Mouse (Mus musculus): ENCODE measurements around the gene Gas1. TPM values are rescaled to one million over a fixed set of nuclear protein-coding genes. Genes with fewer than 3 reads are reported as not detected.

Gas1 gene
- polyA plus RNA-seq, 1 experiment: 58.7 TPM

DNA sequence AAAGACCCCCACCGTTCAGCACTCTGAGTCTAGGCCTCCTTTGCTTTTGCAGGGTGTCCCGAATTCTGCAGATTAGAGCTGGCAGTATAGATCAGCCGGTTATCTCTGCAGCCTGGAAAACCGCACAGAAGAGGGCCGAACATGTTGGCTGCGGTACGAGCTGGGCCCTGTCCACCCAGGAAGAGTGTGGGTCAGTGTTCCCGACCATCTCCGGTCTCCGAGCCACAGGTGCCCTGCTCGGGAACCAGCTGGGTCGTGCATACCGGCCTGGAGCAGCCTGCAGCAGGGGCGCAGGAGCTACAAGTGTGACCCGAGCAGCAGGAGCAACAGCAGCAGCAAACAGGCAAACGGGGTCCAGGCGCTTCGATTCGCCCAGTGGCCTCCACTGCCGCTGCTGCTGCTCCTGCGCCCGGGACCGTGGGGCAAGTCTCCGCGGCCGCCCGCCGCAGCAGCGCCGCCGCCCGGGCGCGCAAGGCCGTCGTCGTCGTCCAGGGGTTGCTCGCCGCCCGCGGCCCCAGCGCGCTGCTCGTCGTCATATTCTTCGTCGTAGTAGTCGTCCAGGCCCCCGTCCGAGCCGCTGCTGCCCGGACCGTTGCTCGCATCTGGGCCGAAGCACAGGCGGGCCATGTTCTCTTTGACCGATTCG, 1.6 kb downstream of the Gas1 start:
- no peaks in the 10 kb centered on the region for H3K4me1 ChIP-seq (replicated peaks; ENCODE audit: control insufficient read depth, insufficient read depth, low read length)
- 3% methylated on average over 59 of the region's 59 CpGs for WGBS

DNA sequence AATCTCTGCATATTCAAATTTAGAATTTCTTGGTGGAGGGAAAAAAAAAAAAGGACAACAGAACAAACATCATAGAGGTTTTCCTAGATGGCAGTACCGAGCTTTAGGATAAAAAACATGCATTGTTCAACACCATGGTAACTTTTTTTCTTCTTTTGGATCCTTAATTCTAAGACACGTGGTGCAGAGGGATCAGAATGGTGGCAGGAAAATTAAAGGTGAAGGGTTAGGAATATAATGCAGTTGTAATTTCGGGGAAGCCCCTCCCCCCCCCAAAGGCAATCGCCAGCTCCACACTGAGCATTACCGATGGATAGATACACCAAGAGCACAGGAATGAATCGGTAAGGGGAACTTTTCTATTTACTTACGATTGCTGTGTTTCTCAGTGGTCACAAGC, 2.2 kb downstream of the Gas1 start:
- Histone ChIP-seq H3K4me1 (replicated peaks; ENCODE audit: control insufficient read depth, insufficient read depth, low read length) (no peaks in the 10 kb centered on the region), H3K27me3 (ENCODE audit: control insufficient read depth, insufficient read depth, low read length) (no peaks in the 10 kb centered on the region; the same call in 1 of the 2 replicates), H3K27ac (ENCODE audit: control insufficient read depth, insufficient read depth, low read length) (no peak overlapping the region), H3K4me3 (ENCODE audit: control insufficient read depth, insufficient read depth, low read length) (no peak overlapping the region), H3K36me3 (ENCODE audit: control insufficient read depth, insufficient read depth, low read length) (no peaks in the 10 kb centered on the region)
- TF ChIP-seq POLR2A (IDR thresholded peaks at IDR 0.05; ENCODE audit: control insufficient read depth, extremely low read depth, insufficient read depth, low read length, poor library complexity) (no peak), CTCF (IDR thresholded peaks at IDR 0.05; ENCODE audit: borderline replicate concordance, control insufficient read depth, extremely low read depth, insufficient read depth, low read length, poor library complexity) (no peak)
- no peak for DNase-seq
- 7% methylated on average over 7 of the region's 7 CpGs for WGBS

More for the DNA sequence above, 1.6 kb downstream of the Gas1 start:
- no peak for DNase-seq
- no peaks in the 10 kb centered on the region for H3K36me3 ChIP-seq (ENCODE audit: control insufficient read depth, insufficient read depth, low read length)
- H3K27ac ChIP-seq (ENCODE audit: control insufficient read depth, insufficient read depth, low read length): no peak overlapping the region
- TF ChIP-seq POLR2A (IDR thresholded peaks at IDR 0.05; ENCODE audit: control insufficient read depth, extremely low read depth, insufficient read depth, low read length, poor library complexity) (no peak), CTCF (IDR thresholded peaks at IDR 0.05; ENCODE audit: borderline replicate concordance, control insufficient read depth, extremely low read depth, insufficient read depth, low read length, poor library complexity) (no peak)
- no peaks in the 10 kb centered on the region; the same call in 1 of the 2 replicates for H3K27me3 ChIP-seq (ENCODE audit: control insufficient read depth, insufficient read depth, low read length)
- H3K4me3 ChIP-seq (ENCODE audit: control insufficient read depth, insufficient read depth, low read length): peak overlapping the region; percentile 17

DNA sequence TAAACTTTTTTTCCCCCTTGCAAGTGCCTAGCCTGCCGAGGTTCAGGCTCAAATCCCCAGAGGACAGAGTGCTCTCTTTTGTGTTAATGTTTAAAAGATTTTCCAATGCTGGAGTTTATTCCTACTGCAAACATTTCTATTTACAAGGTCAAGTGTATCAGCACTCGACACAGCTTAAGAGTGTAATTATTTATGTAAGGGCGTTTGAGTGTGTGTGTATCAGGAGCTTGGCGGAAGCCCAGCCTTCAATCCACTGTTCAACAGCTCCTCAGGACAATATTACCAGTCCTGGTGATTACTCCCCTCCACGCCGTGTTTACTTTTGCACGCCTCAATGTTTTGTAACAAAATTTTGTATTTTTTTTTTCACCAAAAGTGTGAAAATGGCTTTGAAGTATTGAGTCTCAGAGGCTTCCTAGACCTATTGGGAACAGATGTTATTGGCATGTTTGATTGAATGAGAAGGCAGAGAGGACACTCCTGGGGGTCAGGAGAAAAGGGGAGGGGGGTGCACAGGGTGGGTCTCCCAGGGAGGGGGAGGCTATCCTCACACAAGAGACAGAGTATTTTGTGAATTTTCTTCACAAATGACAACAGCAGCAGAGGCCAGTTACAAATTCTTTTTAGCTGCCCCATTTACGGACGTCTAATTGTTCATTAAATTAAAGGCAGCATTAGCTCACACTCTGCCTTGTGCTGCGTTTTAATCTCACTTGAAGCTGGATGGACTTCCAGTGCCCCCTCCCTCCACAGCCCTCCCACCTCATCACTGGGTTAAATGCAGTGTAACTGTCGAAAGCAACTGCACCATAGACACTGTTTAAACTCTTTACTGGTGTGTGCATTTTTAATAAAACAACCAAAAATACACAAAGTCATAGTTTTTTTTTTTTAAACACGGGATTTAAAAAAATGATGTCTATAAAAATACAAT, 3.3 kb downstream of the Gas1 start:
- no peaks in the 10 kb centered on the region; the same call in 1 of the 2 replicates for H3K27me3 ChIP-seq (ENCODE audit: control insufficient read depth, insufficient read depth, low read length)
- H3K27ac ChIP-seq (ENCODE audit: control insufficient read depth, insufficient read depth, low read length): no peak overlapping the region
- no peak overlapping the region for H3K4me3 ChIP-seq (ENCODE audit: control insufficient read depth, insufficient read depth, low read length)
- TF ChIP-seq POLR2A (IDR thresholded peaks at IDR 0.05; ENCODE audit: control insufficient read depth, extremely low read depth, insufficient read depth, low read length, poor library complexity) (no peak), CTCF (IDR thresholded peaks at IDR 0.05; ENCODE audit: borderline replicate concordance, control insufficient read depth, extremely low read depth, insufficient read depth, low read length, poor library complexity) (no peak)
- 63% methylated on average over 12 of the region's 12 CpGs for WGBS
- no peaks in the 10 kb centered on the region for H3K4me1 ChIP-seq (replicated peaks; ENCODE audit: control insufficient read depth, insufficient read depth, low read length)
- H3K36me3 ChIP-seq (ENCODE audit: control insufficient read depth, insufficient read depth, low read length): no peaks in the 10 kb centered on the region
- no peak for DNase-seq

DNA sequence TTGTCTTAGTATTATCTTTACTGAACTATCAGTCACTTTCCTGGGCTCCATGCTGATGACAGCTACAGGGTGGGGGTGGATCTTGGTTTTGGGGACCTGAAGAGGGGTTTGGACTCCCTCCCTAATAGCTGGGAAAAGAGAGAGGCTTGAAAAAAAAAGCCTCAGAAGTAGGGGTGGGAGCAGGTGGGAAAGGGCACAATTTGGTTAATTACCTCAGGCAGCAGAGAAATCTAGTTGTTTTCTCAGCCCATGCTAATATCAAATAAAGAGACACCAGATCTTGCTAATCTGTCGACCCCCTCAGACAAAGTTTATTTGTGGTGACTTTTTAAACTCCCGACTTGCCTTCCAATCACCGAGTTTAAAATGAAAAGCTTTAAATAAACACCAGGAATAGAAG, 4.0 kb downstream of the Gas1 start:
- TF ChIP-seq POLR2A (IDR thresholded peaks at IDR 0.05; ENCODE audit: control insufficient read depth, extremely low read depth, insufficient read depth, low read length, poor library complexity) (no peak), CTCF (IDR thresholded peaks at IDR 0.05; ENCODE audit: borderline replicate concordance, control insufficient read depth, extremely low read depth, insufficient read depth, low read length, poor library complexity) (no peak)
- Histone ChIP-seq H3K4me1 (replicated peaks; ENCODE audit: control insufficient read depth, insufficient read depth, low read length) (no peaks in the 10 kb centered on the region), H3K4me3 (ENCODE audit: control insufficient read depth, insufficient read depth, low read length) (no peak overlapping the region), H3K36me3 (ENCODE audit: control insufficient read depth, insufficient read depth, low read length) (no peaks in the 10 kb centered on the region), H3K27ac (ENCODE audit: control insufficient read depth, insufficient read depth, low read length) (no peak overlapping the region), H3K27me3 (ENCODE audit: control insufficient read depth, insufficient read depth, low read length) (no peaks in the 10 kb centered on the region; the same call in 1 of the 2 replicates)
- 21% methylated on average over 3 of the region's 3 CpGs for WGBS
- no peak for DNase-seq

DNA sequence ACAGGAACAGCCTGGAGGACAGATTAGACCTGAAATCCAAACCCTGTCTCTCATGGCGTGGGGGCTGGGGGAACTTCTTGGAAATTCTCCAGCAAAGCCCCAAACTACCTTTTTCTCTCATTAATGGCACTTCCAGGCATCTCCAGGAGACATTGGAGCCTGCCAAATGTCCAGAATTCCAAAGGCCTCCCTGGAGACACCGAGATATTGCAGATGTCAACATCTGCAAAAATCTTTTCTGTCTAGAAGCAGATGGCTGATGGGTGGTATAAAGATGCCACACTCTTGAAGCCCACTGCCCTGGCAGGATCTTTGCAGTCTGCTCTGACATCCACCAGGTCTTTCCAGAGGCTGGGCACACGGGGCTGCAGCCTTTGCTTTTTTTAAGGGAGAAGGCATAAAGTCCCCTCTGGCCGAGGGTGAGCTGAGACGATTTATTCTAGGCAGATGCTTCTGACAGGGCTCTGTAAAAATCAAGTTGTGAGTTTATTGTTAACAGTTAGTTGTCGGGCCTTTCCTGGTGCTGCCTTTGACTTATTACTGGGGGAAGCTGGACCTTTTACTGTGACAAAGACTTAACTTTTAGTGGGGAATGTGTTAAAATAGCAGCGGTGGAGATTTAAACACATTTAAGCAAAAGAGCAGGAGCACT, 4.7 kb downstream of the Gas1 start:
- DNase-seq: no peak
- 52% methylated on average over 7 of the region's 7 CpGs for WGBS
- H3K4me1 ChIP-seq (replicated peaks; ENCODE audit: control insufficient read depth, insufficient read depth, low read length): no peaks in the 10 kb centered on the region
- H3K27ac ChIP-seq (ENCODE audit: control insufficient read depth, insufficient read depth, low read length): no peak overlapping the region
- TF ChIP-seq POLR2A (IDR thresholded peaks at IDR 0.05; ENCODE audit: control insufficient read depth, extremely low read depth, insufficient read depth, low read length, poor library complexity) (no peak), CTCF (IDR thresholded peaks at IDR 0.05; ENCODE audit: borderline replicate concordance, control insufficient read depth, extremely low read depth, insufficient read depth, low read length, poor library complexity) (no peak)
- no peaks in the 10 kb centered on the region; the same call in 1 of the 2 replicates for H3K27me3 ChIP-seq (ENCODE audit: control insufficient read depth, insufficient read depth, low read length)
- no peaks in the 10 kb centered on the region for H3K36me3 ChIP-seq (ENCODE audit: control insufficient read depth, insufficient read depth, low read length)
- H3K4me3 ChIP-seq (ENCODE audit: control insufficient read depth, insufficient read depth, low read length): no peak overlapping the region

DNA sequence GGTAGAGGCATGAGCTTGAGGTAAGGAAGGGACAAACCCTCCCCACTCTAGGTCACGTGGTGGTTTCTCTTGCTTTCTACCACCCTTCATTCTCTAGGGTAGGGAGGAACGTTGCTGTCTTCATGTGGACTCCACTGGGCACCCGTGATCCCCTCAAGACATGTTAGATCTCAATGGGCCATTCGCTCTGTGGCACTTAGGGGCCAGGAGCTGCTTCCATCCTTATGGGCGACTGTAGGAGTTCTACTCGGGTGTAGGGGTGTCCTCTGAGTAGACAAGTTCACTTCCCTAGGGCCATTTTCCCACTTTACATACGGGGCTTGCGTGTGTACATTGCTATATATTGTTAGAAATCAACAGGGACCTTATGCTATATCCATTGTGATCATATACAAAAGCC, 5.4 kb downstream of the Gas1 start:
- no peaks in the 10 kb centered on the region; the same call in 1 of the 2 replicates for H3K27me3 ChIP-seq (ENCODE audit: control insufficient read depth, insufficient read depth, low read length)
- DNase-seq: no peak
- no peak for TF ChIP-seq CTCF (IDR thresholded peaks at IDR 0.05; ENCODE audit: borderline replicate concordance, control insufficient read depth, extremely low read depth, insufficient read depth, low read length, poor library complexity)
- no peak for TF ChIP-seq POLR2A (IDR thresholded peaks at IDR 0.05; ENCODE audit: control insufficient read depth, extremely low read depth, insufficient read depth, low read length, poor library complexity)
- H3K36me3 ChIP-seq (ENCODE audit: control insufficient read depth, insufficient read depth, low read length): no peaks in the 10 kb centered on the region
- H3K4me1 ChIP-seq (replicated peaks; ENCODE audit: control insufficient read depth, insufficient read depth, low read length): no peaks in the 10 kb centered on the region
- no peak overlapping the region for H3K4me3 ChIP-seq (ENCODE audit: control insufficient read depth, insufficient read depth, low read length)
- WGBS: 86% methylated on average over 8 of the region's 8 CpGs
- no peak overlapping the region for H3K27ac ChIP-seq (ENCODE audit: control insufficient read depth, insufficient read depth, low read length)
